Mouse (Mus musculus) neural tube, embryonic 15.5 days (tissue): ENCODE results near the gene Hist1h2af. TPM values are rescaled to one million over a fixed set of nuclear protein-coding genes. Genes with fewer than 3 reads are reported as not detected.
"Not testable (repeated sequence)": the region's sequence is repeated elsewhere in the genome, so short reads cannot be mapped to it uniquely, and the experiment has no call there.

ENCODE experiments used
- ATAC-seq: fragments of 200-750 bp; cut with Nextera tagmentation; 2 replicates; pipeline ENCODE4 v1.8.0; 2017; ENCODE audit warnings: mild to moderate bottlenecking, moderate TSS enrichment, moderate library complexity; ENCODE audit not compliant: low FRiP score
- H3K27ac ChIP-seq: fragments of 300-500 bp; sonication (generic); replicated peaks from 2 replicates; pipeline ENCODE4 v1.5.1; 2015; ENCODE audit warnings: mild to moderate bottlenecking, inconsistent platforms
- H3K27me3 ChIP-seq: fragments of 300-500 bp; sonication (generic); replicated peaks from 2 replicates; pipeline ENCODE4 v1.6.1; 2015; ENCODE audit warnings: inconsistent platforms
- H3K36me3 ChIP-seq: fragments of 300-500 bp; sonication (generic); 2 replicates; pipeline ENCODE4 v1.6.1; 2015; ENCODE audit warnings: inconsistent platforms
- H3K4me1 ChIP-seq: fragments of 300-500 bp; sonication (generic); 2 replicates; pipeline ENCODE4 v1.6.1; 2015; ENCODE audit warnings: inconsistent platforms
- H3K4me2 ChIP-seq: fragments of 300-500 bp; sonication (generic); 2 replicates; pipeline ENCODE4 v1.6.1; 2015; ENCODE audit warnings: inconsistent platforms, mild to moderate bottlenecking, moderate library complexity
- H3K4me3 ChIP-seq: fragments of 300-500 bp; sonication (generic); replicated peaks from 2 replicates; pipeline ENCODE4 v1.5.1; 2015; ENCODE audit warnings: mild to moderate bottlenecking, inconsistent platforms
- H3K9ac ChIP-seq: fragments of 300-500 bp; sonication (generic); replicated peaks from 2 replicates; pipeline ENCODE4 v1.6.1; 2015; ENCODE audit warnings: mild to moderate bottlenecking, inconsistent platforms
- H3K9me3 ChIP-seq: fragments of 300-500 bp; sonication (generic); replicated peaks from 2 replicates; pipeline ENCODE4 v1.6.1; 2016; ENCODE audit warnings: inconsistent platforms
- WGBS: fragments of 180-500 bp; shearing (Covaris S2); methylation state at CpG from one replicate; pipeline ENCODE4 v1.1.7; 2015; ENCODE audit warnings: mixed read lengths; 5-methylcytosine and 5-hydroxymethylcytosine counted together
- microRNA-seq: library from miRNA; unstranded; fragments of <30 nt; microRNA quantifications from one replicate; pipeline ENCODE4, GENCODE M21; 2017
- polyA plus RNA-seq: library from polyadenylated mRNA; unstranded; fragments of >200 nt; fragmentation: Nextera tagmentation; extraction: Ambion mirVana; gene quantifications from 2 replicates; pipeline ENCODE4 v1.2.1, GENCODE M21; 2015

Hist1h2af gene
- polyA plus RNA-seq, 1 experiment from 2014 or later = 0.77 TPM

GRCm38 (mm10) chr13:23575864-23576313 lies 42.2 kb downstream of the Hist1h2af start:
- 1% methylated on average over 9 of the region's 40 CpGs for WGBS
- Histone ChIP-seq H3K4me3 (peak overlapping the region; percentile 41), H3K4me2 (peak overlapping the region; percentile 71), H3K4me1 (peaks cover 32% of the 10 kb centered on the region), H3K9ac (peak overlapping the region; percentile 56), H3K27ac (peak overlapping the region; percentile 77)
- H3K9me3 ChIP-seq, ATAC-seq, H3K27me3 ChIP-seq, H3K36me3 ChIP-seq: not testable (repeated sequence)

- peak overlapping the region; percentile 56 for H3K9ac ChIP-seq
- H3K27ac ChIP-seq = peak overlapping the region; percentile 77; the same call in 1 of the 2 replicates
- peak overlapping the region; percentile 41 for H3K4me3 ChIP-seq
- H3K27me3 ChIP-seq = no peaks in the 10 kb centered on the region
- H3K4me1 ChIP-seq = peaks cover 32% of the 10 kb centered on the region
- WGBS = 5% methylated on average over 7 of the region's 7 CpGs
- no peak for ATAC-seq
- H3K36me3 ChIP-seq = no peaks in the 10 kb centered on the region
- H3K4me2 ChIP-seq = peak overlapping the region; percentile 71
- no peaks in the 10 kb centered on the region for H3K9me3 ChIP-seq
These were observed 42.7 kb downstream of the Hist1h2af start for GRCm38 (mm10) chr13:23576351-23576881.

GRCm38 (mm10) chr13:23576906-23577639 lies 43.4 kb downstream of the Hist1h2af start:
- Histone ChIP-seq H3K36me3 (no peaks in the 10 kb centered on the region), H3K27me3 (no peaks in the 10 kb centered on the region), H3K4me3 (peak overlapping the region; percentile 41), H3K4me1 (peaks cover 32% of the 10 kb centered on the region), H3K27ac (no peak overlapping the region), H3K4me2 (peak overlapping the region; percentile 71), H3K9ac (no peak overlapping the region), H3K9me3 (no peaks in the 10 kb centered on the region)
- ATAC-seq = no peak
- 56% methylated on average over 6 of the region's 6 CpGs for WGBS

GRCm38 (mm10) chr13:23577835-23578234 lies 44.1 kb downstream of the Hist1h2af start:
- Histone ChIP-seq H3K27me3 (no peaks in the 10 kb centered on the region), H3K27ac (no peak overlapping the region), H3K9me3 (no peaks in the 10 kb centered on the region), H3K4me1 (peaks cover 32% of the 10 kb centered on the region), H3K36me3 (no peaks in the 10 kb centered on the region), H3K4me2 (no peak overlapping the region), H3K4me3 (no peak overlapping the region), H3K9ac (no peak overlapping the region)
- WGBS = 91% methylated on average over 1 of the region's 1 CpGs
- no peak for ATAC-seq

- H3K9ac ChIP-seq = peak within 1 kb of the TSS; percentile 49
- no peaks in the 10 kb centered on the region for H3K9me3 ChIP-seq
- no peaks in the 10 kb centered on the region for H3K27me3 ChIP-seq
- H3K4me3 ChIP-seq = peak within 1 kb of the TSS; percentile 50
- peak within 1 kb of the TSS; percentile 81 for H3K27ac ChIP-seq
- H3K4me1 ChIP-seq = peaks cover 33% of the 10 kb centered on the region
- peak; percentile 91 for ATAC-seq
- H3K36me3 ChIP-seq = no peaks in the 10 kb centered on the region
- under 1% methylated on average over 43 of the region's 43 CpGs for WGBS
- peak within 1 kb of the TSS; percentile 73 for H3K4me2 ChIP-seq
These were observed 47.9 kb downstream of the Hist1h2af start, which contains the start of gene Hist1h4d for GRCm38 (mm10) chr13:23581408-23582218. Gene Hist1h4d, plus strand, starts transcription at chr13:23581598.

- H3K4me1 ChIP-seq = peaks cover 31% of the 10 kb centered on the region
- H3K9me3 ChIP-seq = no peaks in the 10 kb centered on the region
- H3K9ac ChIP-seq = peak overlapping the region; percentile 49
- H3K36me3 ChIP-seq = no peaks in the 10 kb centered on the region
- H3K27ac ChIP-seq = peak overlapping the region; percentile 81
- ATAC-seq = no peak
- peak overlapping the region; percentile 73 for H3K4me2 ChIP-seq
- H3K27me3 ChIP-seq = no peaks in the 10 kb centered on the region
- peak overlapping the region; percentile 50 for H3K4me3 ChIP-seq
- 6% methylated on average over 6 of the region's 6 CpGs for WGBS
These were observed 48.7 kb downstream of the Hist1h2af start for GRCm38 (mm10) chr13:23582219-23583056.

- no peaks in the 10 kb centered on the region for H3K9me3 ChIP-seq
- peaks cover 31% of the 10 kb centered on the region for H3K4me1 ChIP-seq
- no peaks in the 10 kb centered on the region for H3K36me3 ChIP-seq
- no peak overlapping the region for H3K27ac ChIP-seq
- H3K4me2 ChIP-seq = no peak overlapping the region
- no peak overlapping the region for H3K4me3 ChIP-seq
- no peak for ATAC-seq
- H3K27me3 ChIP-seq = no peaks in the 10 kb centered on the region
- no peak overlapping the region for H3K9ac ChIP-seq
These were observed 49.8 kb downstream of the Hist1h2af start for GRCm38 (mm10) chr13:23583387-23584068.

Small RNA genes within 50 kb of the gene (microRNA-seq; reads per million reads assigned to microRNA genes)
- gene Gm44297 = not detected
- not detected for gene Gm44359
- not detected for gene Gm44394
- not detected for gene n-TStga1

Other genes starting within 250 kb of the Hist1h2af start
- gene Zfp322a, start 164.7 kb upstream of the Hist1h2af start, polyA plus RNA-seq = 46.2 and 49.0 TPM in 2 replicates
- 9.3 and 10.3 TPM in 2 replicates for gene Abt1, start 110.0 kb upstream of the Hist1h2af start, polyA plus RNA-seq
- 0.15 TPM in 1 of 2 replicates, not detected in the other for gene Btn1a1, start 68.0 kb upstream of the Hist1h2af start, polyA plus RNA-seq
- gene Btn2a2, start 45.0 kb upstream of the Hist1h2af start, polyA plus RNA-seq = 0.14 and 0.22 TPM in 2 replicates
- 1.5 and 4.5 TPM in 2 replicates for gene Hist1h4h, start 2.9 kb upstream of the Hist1h2af start, polyA plus RNA-seq
- gene Hist1h3g, start 1.5 kb downstream of the Hist1h2af start, polyA plus RNA-seq = 0.51 and 0.64 TPM in 2 replicates
- 0.22 and 0.51 TPM in 2 replicates for gene Hist1h2bh, start 9.5 kb downstream of the Hist1h2af start, polyA plus RNA-seq
- not detected in 2 replicates for gene Hist1h3f, start 10.1 kb downstream of the Hist1h2af start, polyA plus RNA-seq
- gene Hist1h4f, start 17.7 kb downstream of the Hist1h2af start, polyA plus RNA-seq = not detected in 2 replicates
- gene Hist1h1d, start 19.4 kb downstream of the Hist1h2af start, polyA plus RNA-seq = 0.09 and 0.13 TPM in 2 replicates
- gene Hist1h3e, start 28.5 kb downstream of the Hist1h2af start, polyA plus RNA-seq = 1.1 and 1.7 TPM in 2 replicates
- gene Hist1h2ae, start 37.3 kb downstream of the Hist1h2af start, polyA plus RNA-seq = 12.5 and 25.5 TPM in 2 replicates
- gene Hist1h2bg, start 37.5 kb downstream of the Hist1h2af start, polyA plus RNA-seq = 2.2 and 2.9 TPM in 2 replicates
- 2.7 TPM in 1 of 2 replicates, not detected in the other for gene Hist1h2bf, start 40.3 kb downstream of the Hist1h2af start, polyA plus RNA-seq
- 0.97 TPM in 1 of 2 replicates, not detected in the other for gene Hist1h2ad, start 40.5 kb downstream of the Hist1h2af start, polyA plus RNA-seq
- gene Hist1h3d, start 41.9 kb downstream of the Hist1h2af start, polyA plus RNA-seq = 0.88 and 2.0 TPM in 2 replicates
- 31.8 and 54.1 TPM in 2 replicates for gene Hist1h4d, start 47.7 kb downstream of the Hist1h2af start, polyA plus RNA-seq
- gene Hist1h2be, start 87.2 kb downstream of the Hist1h2af start, polyA plus RNA-seq = 1.7 and 2.0 TPM in 2 replicates
- gene Hist1h1e, start 88.7 kb downstream of the Hist1h2af start, polyA plus RNA-seq = 4.3 and 7.0 TPM in 2 replicates
- 0.26 and 0.54 TPM in 2 replicates for gene Hist1h2ac, start 150.0 kb downstream of the Hist1h2af start, polyA plus RNA-seq
- 18.4 and 26.8 TPM in 2 replicates for gene Hist1h2bc, start 150.3 kb downstream of the Hist1h2af start, polyA plus RNA-seq
- gene Hist1h1t, start 161.9 kb downstream of the Hist1h2af start, polyA plus RNA-seq = not detected in 2 replicates
- gene Hist1h4c, start 164.5 kb downstream of the Hist1h2af start, polyA plus RNA-seq = 2.7 and 2.8 TPM in 2 replicates
- 3.7 and 4.6 TPM in 2 replicates for gene Hfe, start 176.9 kb downstream of the Hist1h2af start, polyA plus RNA-seq
- gene Hist1h1c, start 204.9 kb downstream of the Hist1h2af start, polyA plus RNA-seq = 7.4 and 13.8 TPM in 2 replicates
- 0.78 and 2.4 TPM in 2 replicates for gene Hist1h3c, start 211.7 kb downstream of the Hist1h2af start, polyA plus RNA-seq
- gene Hist1h2bb, start 212.8 kb downstream of the Hist1h2af start, polyA plus RNA-seq = 0.83 TPM in 1 of 2 replicates, not detected in the other
- 3.0 and 12.1 TPM in 2 replicates for gene Hist1h2ab, start 217.2 kb downstream of the Hist1h2af start, polyA plus RNA-seq
- gene Hist1h3b, start 218.4 kb downstream of the Hist1h2af start, polyA plus RNA-seq = 1.2 and 2.0 TPM in 2 replicates
- gene Hist1h4b, start 223.1 kb downstream of the Hist1h2af start, polyA plus RNA-seq = 1.0 and 2.6 TPM in 2 replicates
- not detected in 2 replicates for gene Hist1h4a, start 227.3 kb downstream of the Hist1h2af start, polyA plus RNA-seq
- gene Hist1h3a, start 228.5 kb downstream of the Hist1h2af start, polyA plus RNA-seq = 1.4 and 2.3 TPM in 2 replicates
- 0.44 and 0.60 TPM in 2 replicates for gene Hist1h1a, start 229.8 kb downstream of the Hist1h2af start, polyA plus RNA-seq
- gene Trim38, start 236.0 kb downstream of the Hist1h2af start, polyA plus RNA-seq = 0.09 TPM in 1 of 2 replicates, not detected in the other